Mouse (Mus musculus) adrenal gland, adult 18-20 months (tissue): ENCODE results near the gene Fanci. TPM values are rescaled to one million over a fixed set of nuclear protein-coding genes. Genes with fewer than 3 reads are reported as not detected.

Experiments
- DNase-seq, 2 experiments: peaks; one replicate each; pipeline ENCODE4 v3.0.0; 2021 to 2022; ENCODE audit warnings: low spot score in 2 of 2
- total RNA-seq, 2 experiments: library from RNA; stranded (reverse); gene quantifications; 1 replicate in 1 of 2; 2 replicates in 1 of 2; pipeline ENCODE4 v1.2.3; 2021

Gene Fanci
- total RNA-seq, 2 experiments from 2014 or later, result 0.27 to 0.29 TPM

- peak; percentile 56 for DNase-seq
These were observed 107.4 kb downstream of the Fanci start for GRCm38 (mm10) chr7:79498965-79499595.

Other genes with a start within 250 kb of the Fanci start
- gene Mfge8, start 242.9 kb upstream of the Fanci start, total RNA-seq, result 100 to 1,000 TPM; 180 to 220 TPM
- 1,000 to 10,000 TPM; 1,132 to 1,460 TPM for gene Abhd2, start 118.7 kb upstream of the Fanci start, total RNA-seq
- gene Rlbp1, start 4.9 kb upstream of the Fanci start, total RNA-seq, result not detected
- gene Polg, start 74.4 kb downstream of the Fanci start, total RNA-seq, result 10 to 100 TPM; 63.5 to 79.3 TPM
- gene Rhcg, start 225.7 kb downstream of the Fanci start, total RNA-seq, result 10 to 100 TPM; 13.8 to 22.0 TPM